Mouse (Mus musculus) spleen, adult 2 months (tissue): ENCODE data around the gene Smug1. TPM values are rescaled to one million over a fixed set of nuclear protein-coding genes. Genes with fewer than 3 reads are reported as not detected.

Source experiments
- DNase-seq, 2 experiments: peaks; one replicate each; pipeline versions ENCODE4 v3.0.0 to v3.0.0-alpha.2; 2012 to 2021; ENCODE audit warnings: low spot score in 2 of 2, low read depth in 1 of 2
- H3K27ac ChIP-seq: fragments of 200-500 bp; 2 replicates; pipeline ENCODE4 v1.5.1; 2012; ENCODE audit warnings: low read length, inconsistent platforms; ENCODE audit not compliant: insufficient read depth
- H3K27me3 ChIP-seq: fragments of 200-500 bp; 2 replicates; pipeline ENCODE4 v1.6.1; 2012; ENCODE audit warnings: mild to moderate bottlenecking, moderate library complexity, low read length, inconsistent platforms; ENCODE audit not compliant: control insufficient read depth, insufficient read depth
- H3K36me3 ChIP-seq: fragments of 200-500 bp; 2 replicates; pipeline ENCODE4 v1.6.1; 2012; ENCODE audit warnings: mild to moderate bottlenecking, low read length, inconsistent platforms; ENCODE audit not compliant: control insufficient read depth, insufficient read depth
- H3K4me1 ChIP-seq: fragments of 200-500 bp; 2 replicates; pipeline ENCODE4 v1.6.1; 2011; ENCODE audit warnings: inconsistent platforms; ENCODE audit not compliant: control insufficient read depth, insufficient read depth, insufficient read length
- H3K4me3 ChIP-seq: fragments of 200-500 bp; 2 replicates; pipeline ENCODE4 v1.5.1; 2011; ENCODE audit warnings: mild to moderate bottlenecking, inconsistent platforms; ENCODE audit not compliant: insufficient read depth, insufficient read length; ENCODE audit errors: extremely low read depth
- CTCF ChIP-seq: fragments of 200-500 bp; IDR thresholded peaks from 2 replicates; pipeline ENCODE4 v1.5.1; 2011; ENCODE audit warnings: mild to moderate bottlenecking, inconsistent platforms; ENCODE audit not compliant: insufficient read depth, insufficient read length, insufficient replicate concordance; ENCODE audit errors: extremely low read depth
- POLR2A ChIP-seq: fragments of 200-500 bp; IDR thresholded peaks from 2 replicates; pipeline ENCODE4 v1.6.1; 2011; ENCODE audit warnings: low read depth, low read length, inconsistent platforms
- WGBS: fragments of 180-500 bp; shearing (Covaris S2); methylation state at CpG from one replicate; pipeline ENCODE4 v1.1.7; 2018; 5-methylcytosine and 5-hydroxymethylcytosine counted together
- polyA plus RNA-seq: library from polyadenylated mRNA; depleted of rRNA; stranded (reverse); fragments of >200 nt; gene quantifications from 2 replicates; pipeline ENCODE4 v1.2.3, GENCODE M21; 2012; rRNA removed

Smug1 gene
- 10.6 and 12.5 TPM in 2 replicates for polyA plus RNA-seq

GRCm38 (mm10) chr15:103167042-103167615, at the start of gene Smug1:
Gene Smug1, minus strand, starts transcription at chr15:103167092.
- no peaks in the 10 kb centered on the region for H3K36me3 ChIP-seq
- H3K27ac ChIP-seq, result no peak within 1 kb of the TSS
- 75% methylated on average over 6 of the region's 6 CpGs for WGBS
- H3K4me1 ChIP-seq, result peaks cover 20% of the 10 kb centered on the region
- TF ChIP-seq CTCF (no peak), POLR2A (no peak)
- no peak within 1 kb of the TSS for H3K4me3 ChIP-seq
- no peak for DNase-seq
- H3K27me3 ChIP-seq, result peaks cover 7% of the 10 kb centered on the region; the same call in 1 of the 2 replicates

- no peak for TF ChIP-seq POLR2A
- no peak for TF ChIP-seq CTCF
- H3K36me3 ChIP-seq, result no peaks in the 10 kb centered on the region; the same call in none of the 2 replicates
- H3K27ac ChIP-seq, result no peak overlapping the region
- no peaks in the 10 kb centered on the region for H3K27me3 ChIP-seq
- WGBS, result 81% methylated on average over 2 of the region's 2 CpGs
- H3K4me3 ChIP-seq, result no peak overlapping the region
- DNase-seq, result no peak
- H3K4me1 ChIP-seq, result peaks cover 5% of the 10 kb centered on the region; the same call in 1 of the 2 replicates
Measured at GRCm38 (mm10) chr15:103216052-103216451, 49.2 kb upstream of the Smug1 start.

GRCm38 (mm10) chr15:103214971-103215907, 48.3 kb upstream of the Smug1 start:
- no peaks in the 10 kb centered on the region; the same call in none of the 2 replicates for H3K36me3 ChIP-seq
- TF ChIP-seq POLR2A, result no peak
- no peak for TF ChIP-seq CTCF
- peak overlapping the region; percentile 57; the same call in 1 of the 2 replicates for H3K27ac ChIP-seq
- H3K27me3 ChIP-seq, result no peaks in the 10 kb centered on the region
- WGBS, result 11% methylated on average over 15 of the region's 15 CpGs
- peaks cover 5% of the 10 kb centered on the region; the same call in 1 of the 2 replicates for H3K4me1 ChIP-seq
- H3K4me3 ChIP-seq, result peak overlapping the region; percentile 50
- peak; percentile 52 to 62 for DNase-seq

- peaks cover 3% of the 10 kb centered on the region for H3K36me3 ChIP-seq
- TF ChIP-seq CTCF (no peak), POLR2A (no peak)
Measured at GRCm38 (mm10) chr15:103214149-103214548, 47.3 kb upstream of the Smug1 start.

GRCm38 (mm10) chr15:103205156-103205555, 38.3 kb upstream of the Smug1 start:
- H3K4me3 ChIP-seq, result no peak overlapping the region
- no peak for TF ChIP-seq POLR2A
- no peak for TF ChIP-seq CTCF
- no peaks in the 10 kb centered on the region for H3K4me1 ChIP-seq
- H3K27ac ChIP-seq, result no peak overlapping the region
- no peaks in the 10 kb centered on the region for H3K27me3 ChIP-seq
- H3K36me3 ChIP-seq, result peaks cover 14% of the 10 kb centered on the region
- no peak for DNase-seq
- 63% methylated on average over 2 of the region's 2 CpGs for WGBS

More at GRCm38 (mm10) chr15:103214149-103214548, 47.3 kb upstream of the Smug1 start:
- 90% methylated on average over 2 of the region's 2 CpGs for WGBS
- no peak overlapping the region for H3K4me3 ChIP-seq
- H3K4me1 ChIP-seq, result peaks cover 5% of the 10 kb centered on the region; the same call in 1 of the 2 replicates
- DNase-seq, result no peak
- H3K27me3 ChIP-seq, result no peaks in the 10 kb centered on the region
- H3K27ac ChIP-seq, result no peak overlapping the region

GRCm38 (mm10) chr15:103202088-103202793, 35.3 kb upstream of the Smug1 start:
- no peak for TF ChIP-seq CTCF
- TF ChIP-seq POLR2A, result no peak
- Histone ChIP-seq H3K4me3 (no peak overlapping the region), H3K27ac (no peak overlapping the region), H3K4me1 (no peaks in the 10 kb centered on the region), H3K36me3 (peaks cover 21% of the 10 kb centered on the region), H3K27me3 (no peaks in the 10 kb centered on the region)
- 84% methylated on average over 6 of the region's 6 CpGs for WGBS
- no peak for DNase-seq
